Mouse (Mus musculus) intestine, embryonic 15.5 days (tissue): ENCODE results near the gene Acbd6. TPM values are rescaled to one million over a fixed set of nuclear protein-coding genes. Genes with fewer than 3 reads are reported as not detected.

Experiments used
- ATAC-seq: fragments of 200-750 bp; cut with Nextera tagmentation; 2 replicates; pipeline ENCODE4 v1.8.0; 2017; ENCODE audit warnings: moderate TSS enrichment, moderate library complexity
- H3K27ac ChIP-seq: fragments of 300-500 bp; sonication (generic); 2 replicates; pipeline ENCODE4 v1.5.1; 2015; ENCODE audit warnings: mild to moderate bottlenecking, inconsistent platforms
- H3K27me3 ChIP-seq: fragments of 300-500 bp; sonication (generic); replicated peaks from 2 replicates; pipeline ENCODE4 v1.6.1; 2015; ENCODE audit warnings: inconsistent platforms
- H3K36me3 ChIP-seq: fragments of 300-500 bp; sonication (generic); 2 replicates; pipeline ENCODE4 v1.6.1; 2015; ENCODE audit warnings: inconsistent platforms
- H3K4me1 ChIP-seq: fragments of 300-500 bp; sonication (generic); replicated peaks from 2 replicates; pipeline ENCODE4 v1.6.1; 2015; ENCODE audit warnings: inconsistent platforms
- H3K4me2 ChIP-seq: fragments of 300-500 bp; sonication (generic); replicated peaks from 2 replicates; pipeline ENCODE4 v1.6.1; 2015; ENCODE audit warnings: mild to moderate bottlenecking, inconsistent platforms
- H3K4me3 ChIP-seq: fragments of 300-500 bp; sonication (generic); replicated peaks from 2 replicates; pipeline ENCODE4 v1.5.1; 2015; ENCODE audit warnings: inconsistent platforms
- H3K9ac ChIP-seq: fragments of 300-500 bp; sonication (generic); 2 replicates; pipeline ENCODE4 v1.6.1; 2015; ENCODE audit warnings: inconsistent platforms
- H3K9me3 ChIP-seq: fragments of 300-500 bp; sonication (generic); 2 replicates; pipeline ENCODE4 v1.6.1; 2016; ENCODE audit warnings: inconsistent platforms
- WGBS: fragments of 180-500 bp; shearing (Covaris S2); methylation state at CpG from one replicate; pipeline ENCODE4 v1.1.7; 2015; 5-methylcytosine and 5-hydroxymethylcytosine counted together
- polyA plus RNA-seq: library from polyadenylated mRNA; unstranded; fragments of >200 nt; fragmentation: Nextera tagmentation; extraction: Ambion mirVana; gene quantifications from 2 replicates; pipeline ENCODE4 v1.2.1, GENCODE M21; 2015

Acbd6 gene
- polyA plus RNA-seq, 1 experiment from 2014 or later, result 71.5 TPM

DNA sequence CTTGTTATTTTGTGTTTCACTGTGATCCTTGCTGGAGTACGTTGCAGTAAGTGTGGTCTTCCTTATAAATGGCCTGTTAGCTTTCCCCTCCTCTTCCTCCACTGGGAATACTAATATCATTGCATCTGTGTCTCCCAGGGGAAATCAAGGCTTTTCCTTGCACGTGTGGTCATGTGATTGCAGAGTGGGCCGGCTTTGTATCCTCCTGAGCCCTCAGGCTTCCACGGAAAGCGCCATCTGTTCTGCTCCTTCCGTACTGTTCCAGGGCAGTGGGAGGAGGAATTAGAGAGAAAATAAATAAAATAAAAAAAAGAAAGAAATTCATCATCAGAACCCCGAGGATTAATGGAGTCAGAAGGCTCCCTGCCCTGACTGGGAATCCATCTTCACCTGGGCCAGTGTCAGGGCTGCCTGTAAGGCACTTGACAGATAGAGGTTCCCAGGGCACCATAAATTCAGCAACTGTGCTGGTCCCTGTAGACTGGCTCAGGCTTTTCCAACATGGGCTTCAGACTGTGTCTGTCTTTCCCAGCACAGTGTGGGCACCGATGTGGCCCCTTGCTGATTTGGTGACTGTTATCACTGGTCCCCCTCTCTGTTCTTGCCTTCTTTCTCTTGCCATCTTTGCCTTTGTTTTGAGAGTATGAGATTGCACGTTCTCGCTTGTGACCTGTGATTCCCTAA lies 123.3 kb downstream of the Acbd6 start:
- Histone ChIP-seq H3K9me3 (no peaks in the 10 kb centered on the region), H3K27ac (no peak overlapping the region)
- ATAC-seq, result no peak

DNA sequence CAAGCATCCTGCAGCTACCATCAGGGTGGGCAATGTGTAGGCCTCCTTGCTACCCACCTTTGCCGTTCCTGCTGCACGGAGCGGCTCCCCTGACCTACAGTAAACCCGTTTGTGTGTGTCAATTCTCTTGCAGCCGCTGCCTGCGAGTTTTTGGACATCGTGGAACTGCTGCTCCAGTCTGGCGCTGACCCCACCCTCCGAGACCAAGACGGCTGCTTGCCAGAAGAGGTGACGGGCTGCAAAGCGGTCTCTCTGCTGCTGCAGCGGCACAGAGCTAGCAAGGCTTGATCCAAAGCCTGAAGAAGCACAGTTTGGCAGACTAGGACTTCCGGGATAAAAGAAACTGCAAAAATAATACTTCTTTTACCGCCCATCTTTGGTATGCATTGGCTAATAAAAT lies 128.9 kb downstream of the Acbd6 start:
- no peak overlapping the region for H3K9ac ChIP-seq
- H3K36me3 ChIP-seq, result no peaks in the 10 kb centered on the region
- no peak overlapping the region for H3K4me3 ChIP-seq
- no peaks in the 10 kb centered on the region for H3K27me3 ChIP-seq
- H3K27ac ChIP-seq, result no peak overlapping the region
- no peak overlapping the region for H3K4me2 ChIP-seq
- no peak for ATAC-seq
- no peaks in the 10 kb centered on the region for H3K9me3 ChIP-seq
- 77% methylated on average over 15 of the region's 15 CpGs for WGBS
- no peaks in the 10 kb centered on the region for H3K4me1 ChIP-seq

More for the DNA sequence above, 123.3 kb downstream of the Acbd6 start:
- Histone ChIP-seq H3K36me3 (no peaks in the 10 kb centered on the region), H3K9ac (no peak overlapping the region), H3K27me3 (no peaks in the 10 kb centered on the region), H3K4me2 (no peak overlapping the region), H3K4me1 (no peaks in the 10 kb centered on the region), H3K4me3 (no peak overlapping the region)
- 72% methylated on average over 10 of the region's 10 CpGs for WGBS

- H3K4me1 ChIP-seq, result no peaks in the 10 kb centered on the region
- no peak overlapping the region for H3K4me2 ChIP-seq
- H3K36me3 ChIP-seq, result no peaks in the 10 kb centered on the region
- no peak for ATAC-seq
- no peak overlapping the region for H3K4me3 ChIP-seq
- H3K27ac ChIP-seq, result no peak overlapping the region
- no peaks in the 10 kb centered on the region for H3K9me3 ChIP-seq
- H3K9ac ChIP-seq, result no peak overlapping the region
- 82% methylated on average over 4 of the region's 4 CpGs for WGBS
- H3K27me3 ChIP-seq, result no peaks in the 10 kb centered on the region
Measured at GRCm38 (mm10) chr1:155689141-155689540, 131.2 kb downstream of the Acbd6 start.

GRCm38 (mm10) chr1:155689558-155689957 lies 131.6 kb downstream of the Acbd6 start:
- H3K4me2 ChIP-seq, result no peak overlapping the region
- H3K9ac ChIP-seq, result no peak overlapping the region
- H3K36me3 ChIP-seq, result no peaks in the 10 kb centered on the region
- H3K27ac ChIP-seq, result no peak overlapping the region
- H3K4me1 ChIP-seq, result no peaks in the 10 kb centered on the region
- H3K4me3 ChIP-seq, result no peak overlapping the region
- WGBS, result 86% methylated on average over 5 of the region's 5 CpGs
- no peaks in the 10 kb centered on the region for H3K27me3 ChIP-seq
- ATAC-seq, result no peak
- no peaks in the 10 kb centered on the region for H3K9me3 ChIP-seq

DNA sequence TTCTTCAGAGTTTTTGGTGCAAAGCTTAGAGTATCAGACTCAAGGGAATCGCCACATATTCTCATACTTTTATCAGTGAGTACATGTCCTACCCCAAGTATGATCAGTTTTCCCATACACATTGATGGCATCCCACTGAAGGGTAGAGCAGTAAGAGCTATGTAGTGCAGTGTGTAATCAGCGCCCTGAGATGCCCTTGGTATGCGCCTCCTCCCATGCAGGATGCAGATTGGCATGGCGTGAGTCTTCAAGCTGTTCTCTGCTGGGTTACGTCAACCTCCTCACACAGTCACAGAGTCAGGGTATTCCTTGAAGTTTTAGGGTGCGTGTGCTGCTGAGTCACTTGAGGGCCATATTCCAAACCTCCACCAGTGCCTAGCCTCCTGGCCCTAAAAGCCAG lies 134.3 kb downstream of the Acbd6 start:
- Histone ChIP-seq H3K4me2 (no peak overlapping the region), H3K4me3 (no peak overlapping the region), H3K9ac (no peak overlapping the region), H3K4me1 (no peaks in the 10 kb centered on the region), H3K36me3 (no peaks in the 10 kb centered on the region), H3K27ac (no peak overlapping the region), H3K9me3 (no peaks in the 10 kb centered on the region), H3K27me3 (no peaks in the 10 kb centered on the region)
- ATAC-seq, result no peak
- 90% methylated on average over 6 of the region's 6 CpGs for WGBS

DNA sequence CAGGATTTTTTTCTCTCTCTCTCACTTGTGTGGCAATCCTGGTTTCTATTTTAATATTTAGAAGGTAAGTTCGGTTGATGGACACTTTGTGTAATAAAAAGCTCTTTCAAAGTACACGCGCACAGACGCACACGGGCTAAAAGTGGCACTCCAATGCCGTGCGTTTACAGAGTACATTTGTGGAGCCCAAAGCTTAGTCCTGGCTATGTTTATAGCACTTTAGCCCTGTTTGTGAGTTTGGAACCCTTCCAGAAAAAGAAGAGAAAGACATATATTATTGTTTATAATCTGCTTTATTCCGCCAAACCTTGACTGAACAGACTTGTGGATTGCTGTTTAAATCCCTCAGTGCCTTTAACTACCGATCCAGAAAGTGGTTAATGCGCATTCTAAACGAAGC lies 135.1 kb downstream of the Acbd6 start:
- ATAC-seq, result no peak
- Histone ChIP-seq H3K9me3 (no peaks in the 10 kb centered on the region), H3K36me3 (no peaks in the 10 kb centered on the region), H3K4me1 (no peaks in the 10 kb centered on the region), H3K4me2 (no peak overlapping the region), H3K27me3 (no peaks in the 10 kb centered on the region), H3K27ac (no peak overlapping the region), H3K9ac (no peak overlapping the region), H3K4me3 (no peak overlapping the region)
- 37% methylated on average over 11 of the region's 11 CpGs for WGBS

GRCm38 (mm10) chr1:155693443-155693842 lies 135.5 kb downstream of the Acbd6 start:
- no peak overlapping the region for H3K4me3 ChIP-seq
- no peak overlapping the region for H3K27ac ChIP-seq
- H3K36me3 ChIP-seq, result no peaks in the 10 kb centered on the region
- H3K4me1 ChIP-seq, result 0 out of 2 replicates have a peak, but pooled peaks cover 2% of the 10 kb centered on the region
- 44% methylated on average over 5 of the region's 5 CpGs for WGBS
- no peaks in the 10 kb centered on the region for H3K27me3 ChIP-seq
- H3K9ac ChIP-seq, result no peak overlapping the region
- no peak overlapping the region for H3K4me2 ChIP-seq
- H3K9me3 ChIP-seq, result no peaks in the 10 kb centered on the region
- ATAC-seq, result no peak

GRCm38 (mm10) chr1:155698373-155699159 lies 140.6 kb downstream of the Acbd6 start:
- H3K36me3 ChIP-seq, result no peaks in the 10 kb centered on the region
- 0 out of 2 replicates have a peak, but pooled peaks cover 2% of the 10 kb centered on the region for H3K4me1 ChIP-seq
- no peak overlapping the region for H3K4me2 ChIP-seq
- H3K27ac ChIP-seq, result no peak overlapping the region
- no peaks in the 10 kb centered on the region for H3K9me3 ChIP-seq
- WGBS, result 57% methylated on average over 17 of the region's 17 CpGs
- no peak for ATAC-seq
- no peak overlapping the region for H3K9ac ChIP-seq
- no peaks in the 10 kb centered on the region for H3K27me3 ChIP-seq
- H3K4me3 ChIP-seq, result no peak overlapping the region

DNA sequence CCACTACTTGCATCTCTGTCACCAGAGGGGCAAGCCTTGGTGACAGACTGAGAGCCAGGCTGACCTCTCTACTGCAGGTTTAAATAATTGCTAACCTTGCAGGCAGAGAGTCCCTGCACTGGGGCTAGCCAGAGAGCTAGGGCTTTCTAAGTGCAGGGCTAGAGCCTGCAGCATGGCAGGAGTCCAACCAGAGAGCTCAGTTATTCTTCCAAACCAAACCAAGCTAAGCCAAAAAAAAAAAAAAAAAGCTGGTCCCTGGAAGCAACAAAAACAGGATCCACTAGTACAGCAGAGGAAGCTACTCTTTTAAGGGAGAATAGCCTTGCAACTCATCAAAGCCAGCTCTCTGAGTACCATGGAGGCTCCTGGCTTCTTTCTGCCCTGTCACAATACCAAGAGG lies 143.0 kb downstream of the Acbd6 start:
- no peak overlapping the region for H3K9ac ChIP-seq
- H3K4me1 ChIP-seq, result 0 out of 2 replicates have a peak, but pooled peaks cover 2% of the 10 kb centered on the region
- H3K4me3 ChIP-seq, result no peak overlapping the region
- no peak overlapping the region for H3K27ac ChIP-seq
- no peak overlapping the region for H3K4me2 ChIP-seq
- H3K9me3 ChIP-seq, result no peaks in the 10 kb centered on the region
- no peaks in the 10 kb centered on the region for H3K36me3 ChIP-seq
- no peaks in the 10 kb centered on the region for H3K27me3 ChIP-seq
- no peak for ATAC-seq

DNA sequence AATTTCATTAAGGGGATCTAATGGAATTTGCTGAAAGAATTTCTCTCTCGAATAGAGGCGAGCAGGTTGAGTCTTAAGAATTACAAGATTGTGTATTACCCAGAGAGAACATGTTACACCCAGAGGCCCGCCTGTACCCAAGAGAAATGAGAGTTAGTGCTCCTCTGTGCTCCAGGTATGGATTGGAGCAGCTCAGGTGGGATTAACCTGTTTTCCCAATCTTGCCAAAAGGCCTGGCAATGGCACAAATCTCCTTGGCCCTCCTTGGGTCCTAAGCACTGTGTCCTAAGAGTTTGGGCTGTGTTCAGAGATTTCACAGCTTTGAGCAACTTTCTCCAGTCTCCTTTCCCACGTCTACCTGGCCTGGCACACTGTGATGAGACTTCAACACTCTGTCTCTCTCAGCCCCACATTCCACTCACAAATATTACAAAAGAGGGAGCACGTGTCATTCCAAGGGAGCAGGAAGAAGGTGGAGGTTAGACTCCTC lies 145.3 kb downstream of the Acbd6 start:
- no peaks in the 10 kb centered on the region for H3K27me3 ChIP-seq
- H3K4me2 ChIP-seq, result no peak overlapping the region
- WGBS, result 83% methylated on average over 5 of the region's 5 CpGs
- H3K4me1 ChIP-seq, result 0 out of 2 replicates have a peak, but pooled peaks cover 2% of the 10 kb centered on the region
- no peaks in the 10 kb centered on the region for H3K36me3 ChIP-seq
- no peak overlapping the region for H3K4me3 ChIP-seq
- no peaks in the 10 kb centered on the region for H3K9me3 ChIP-seq
- no peak overlapping the region for H3K27ac ChIP-seq
- no peak overlapping the region for H3K9ac ChIP-seq
- no peak for ATAC-seq

GRCm38 (mm10) chr1:155704182-155704581 lies 146.3 kb downstream of the Acbd6 start:
- H3K36me3 ChIP-seq, result no peaks in the 10 kb centered on the region
- ATAC-seq, result peak; percentile 23; the same call in 1 of the 2 replicates
- no peaks in the 10 kb centered on the region for H3K9me3 ChIP-seq
- H3K4me2 ChIP-seq, result no peak overlapping the region
- no peaks in the 10 kb centered on the region for H3K27me3 ChIP-seq
- WGBS, result 54% methylated on average over 5 of the region's 5 CpGs
- H3K9ac ChIP-seq, result no peak overlapping the region
- H3K4me1 ChIP-seq, result no peaks in the 10 kb centered on the region
- no peak overlapping the region for H3K4me3 ChIP-seq
- no peak overlapping the region for H3K27ac ChIP-seq

DNA sequence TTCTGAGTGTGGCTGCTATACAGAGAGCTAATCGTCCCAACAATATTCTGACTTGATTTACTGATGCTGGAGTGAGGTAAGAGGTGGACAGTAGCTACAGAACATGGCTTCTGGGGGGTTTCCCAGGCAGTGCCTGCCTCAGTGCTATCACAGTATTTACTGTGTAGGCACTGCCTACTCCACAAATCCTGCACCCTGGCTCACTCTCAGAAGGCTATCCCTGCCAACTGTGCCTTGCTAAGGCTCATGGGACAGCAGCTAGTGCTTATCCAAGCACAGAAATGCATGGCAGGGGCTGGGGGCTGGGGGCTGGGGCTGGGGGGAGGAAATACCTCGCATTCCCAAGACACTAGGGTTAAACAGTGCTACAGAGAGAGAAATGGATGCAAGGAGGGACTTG lies 155.4 kb downstream of the Acbd6 start:
- Histone ChIP-seq H3K4me2 (no peak overlapping the region), H3K4me1 (no peaks in the 10 kb centered on the region), H3K9ac (no peak overlapping the region), H3K27me3 (no peaks in the 10 kb centered on the region), H3K36me3 (no peaks in the 10 kb centered on the region), H3K4me3 (no peak overlapping the region), H3K9me3 (no peaks in the 10 kb centered on the region), H3K27ac (no peak overlapping the region)
- 46% methylated on average over 2 of the region's 2 CpGs for WGBS
- ATAC-seq, result no peak

DNA sequence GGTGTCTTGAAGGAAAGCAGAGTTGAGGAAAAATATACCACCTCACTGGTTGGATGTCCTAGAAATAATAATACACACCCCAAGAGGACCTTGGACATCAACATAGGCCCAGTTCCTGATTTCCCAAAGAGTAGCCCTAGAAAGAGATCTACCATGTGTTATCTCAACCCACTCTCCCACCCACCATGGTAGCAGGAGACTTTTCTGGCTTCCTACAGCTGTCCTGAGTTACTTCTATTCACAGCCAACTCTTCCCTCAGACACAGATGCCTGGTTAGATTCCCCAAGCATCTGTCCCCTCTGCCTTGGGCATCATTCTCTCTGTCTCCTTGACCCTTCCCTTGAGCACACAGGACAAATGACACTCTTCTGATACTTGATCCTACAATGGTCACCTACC lies 157.4 kb downstream of the Acbd6 start:
- ATAC-seq, result no peak
- Histone ChIP-seq H3K9me3 (no peaks in the 10 kb centered on the region), H3K4me3 (no peak overlapping the region), H3K27ac (no peak overlapping the region), H3K9ac (no peak overlapping the region), H3K4me2 (no peak overlapping the region), H3K36me3 (no peaks in the 10 kb centered on the region), H3K27me3 (no peaks in the 10 kb centered on the region; the same call in 1 of the 2 replicates), H3K4me1 (no peaks in the 10 kb centered on the region)
